ENCODE assay signal across 7 mouse cellular contexts in genomic region chr12:35191698-35192425, GRCm38 (mm10).
DNase-seq lines count a peak whose midpoint lies in the region; ATAC-seq and TF ChIP-seq lines count a peak whose summit lies in the region.

No protein-coding gene starts in this region.

- no peaks in the 10 kb centered on the region for H3K9me3 ChIP-seq in midbrain, embryonic 11.5 days (ENCODE audit: control insufficient read depth, low read length)

- 0 out of 2 replicates have a peak overlapping the region, but pooled peaks have one; percentile 24 for H3K9ac ChIP-seq in midbrain, embryonic 11.5 days (ENCODE audit: low read length)

- H3K4me3 ChIP-seq in midbrain, embryonic 11.5 days (ENCODE audit: low read depth, low read length), result no peak overlapping the region
- H3K4me3 ChIP-seq in small intestine, adult 2 months (ENCODE audit: low read depth, low read length), result no peak overlapping the region

- no peaks in the 10 kb centered on the region for H3K36me3 ChIP-seq in midbrain, embryonic 11.5 days (ENCODE audit: control insufficient read depth, insufficient read depth, low read length)
- no peaks in the 10 kb centered on the region for H3K36me3 ChIP-seq in small intestine, adult 2 months (ENCODE audit: control insufficient read depth, insufficient read depth, low read length)

- no peaks in the 10 kb centered on the region for H3K4me1 ChIP-seq in midbrain, embryonic 11.5 days (ENCODE audit: control insufficient read depth, insufficient read depth, low read length)
- no peaks in the 10 kb centered on the region for H3K4me1 ChIP-seq in small intestine, adult 2 months (ENCODE audit: control insufficient read depth, insufficient read depth, insufficient read length, low read length)

- H3K27ac ChIP-seq in midbrain, embryonic 11.5 days (ENCODE audit: low read depth, low read length), result no peak overlapping the region
- no peak overlapping the region for H3K27ac ChIP-seq in small intestine, adult 2 months (ENCODE audit: insufficient read depth, low read depth, low read length)

- peak; percentile 74 for DNase-seq in adrenal gland, adult 2 months
- peak; percentile 86 for DNase-seq in gastrocnemius, postnatal 10 days
- peak; percentile 79 for DNase-seq in induced T-regulatory cell, adult 2 months (ENCODE audit: low read depth)
- peak; percentile 81 to 92 for DNase-seq in left cerebral cortex, adult 18-20 months (ENCODE audit: low spot score in 2 of 2)
- DNase-seq in midbrain, embryonic 11.5 days (ENCODE audit: low spot score, missing footprints), result peak; percentile 95

- WGBS in midbrain, embryonic 11.5 days, result 57% methylated on average over 17 of the region's 17 CpGs
- 50% methylated on average over 17 of the region's 17 CpGs for WGBS in small intestine, adult 2 months

- peak; percentile 58; the same call in 1 of the 2 replicates for ATAC-seq in common myeloid progenitor, adult 5-6 weeks (replicated peaks; ENCODE audit: low read depth, poor library complexity, severe bottlenecking)
- ATAC-seq in midbrain, embryonic 11.5 days (ENCODE audit: low FRiP score), result peak; percentile 71

- TF ChIP-seq CTCF in small intestine, adult 2 months (IDR thresholded peaks at IDR 0.05; ENCODE audit: extremely low read depth, insufficient read length, insufficient replicate concordance, low read depth, low read length), result 0 out of 2 replicates have a peak, but pooled peaks have one; percentile 25

- peak overlapping the region; percentile 34; the same call in 1 of the 2 replicates for H3K4me2 ChIP-seq in midbrain, embryonic 11.5 days

- no peak for TF ChIP-seq POLR2A in small intestine, adult 2 months (IDR thresholded peaks at IDR 0.05; ENCODE audit: low read depth, low read length)

- no peaks in the 10 kb centered on the region for H3K27me3 ChIP-seq in midbrain, embryonic 11.5 days (ENCODE audit: control insufficient read depth, insufficient read depth, low read length)
- no peaks in the 10 kb centered on the region for H3K27me3 ChIP-seq in small intestine, adult 2 months (ENCODE audit: control insufficient read depth, insufficient read depth, low read length)
